Mouse (Mus musculus): Measurements from ENCODE around the gene Rtn4r. TPM values are rescaled to one million over a fixed set of nuclear protein-coding genes. Genes with fewer than 3 reads are reported as not detected.

The Rtn4r gene
- polyA plus RNA-seq, 1 experiment from 2014 or later = 3.2 TPM

DNA sequence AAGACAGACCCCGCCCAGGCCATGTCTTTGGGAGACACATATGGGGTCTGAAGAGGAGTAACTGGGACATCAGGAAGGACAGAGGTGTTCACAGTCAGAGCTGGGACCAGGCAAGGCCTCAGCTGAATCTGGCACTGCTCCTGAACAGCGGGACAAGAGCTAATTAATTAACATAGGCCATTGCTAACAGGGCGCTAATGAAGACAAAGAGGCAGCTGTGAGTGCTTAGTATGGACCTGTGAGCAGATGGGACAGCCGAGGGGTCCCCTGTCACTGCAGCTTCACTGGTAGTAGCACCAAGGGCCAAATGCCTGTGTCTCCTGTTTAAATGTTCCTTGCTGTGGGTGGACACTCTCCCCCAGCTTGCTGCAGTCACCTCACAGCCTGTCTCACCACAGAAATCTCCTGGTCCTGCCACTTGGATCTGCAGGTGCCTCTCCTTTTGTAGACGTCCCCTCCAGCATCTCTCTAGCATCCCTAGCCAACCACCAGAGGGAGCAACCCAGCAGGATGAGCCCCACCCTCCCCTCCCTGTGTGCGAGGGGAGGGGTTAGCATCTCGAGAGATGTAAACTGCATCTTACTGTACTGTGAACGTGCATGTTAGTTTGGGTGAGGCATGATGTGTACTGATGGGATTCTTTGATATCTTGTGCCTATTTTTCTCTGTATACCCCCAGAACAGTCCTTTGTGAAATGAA is 8.3 kb upstream of the Rtn4r start:
- Histone ChIP-seq H3K36me3 (ENCODE audit: control insufficient read depth, insufficient read depth, low read length) (no peaks in the 10 kb centered on the region), H3K27me3 (ENCODE audit: control insufficient read depth, insufficient read depth, low read length) (no peaks in the 10 kb centered on the region), H3K9ac (ENCODE audit: low read length) (no peak overlapping the region), H3K27ac (ENCODE audit: low read depth, low read length) (0 out of 2 replicates have a peak overlapping the region, but pooled peaks have one; percentile 10), H3K4me3 (ENCODE audit: low read depth, low read length) (no peak overlapping the region), H3K9me3 (ENCODE audit: control insufficient read depth, low read length) (no peaks in the 10 kb centered on the region), H3K4me1 (replicated peaks; ENCODE audit: control insufficient read depth, insufficient read depth, low read length) (0 out of 2 replicates have a peak, but pooled peaks cover 4% of the 10 kb centered on the region), H3K4me2 (ENCODE audit: low read depth, low read length, severe bottlenecking) (0 out of 2 replicates have a peak overlapping the region, but pooled peaks have one; percentile 8)
- ATAC-seq (replicated peaks; ENCODE audit: low FRiP score) (peak; percentile 79), DNase-seq (ENCODE audit: low spot score) (peak; percentile 78)
- WGBS = 27% methylated on average over 8 of the region's 8 CpGs

DNA sequence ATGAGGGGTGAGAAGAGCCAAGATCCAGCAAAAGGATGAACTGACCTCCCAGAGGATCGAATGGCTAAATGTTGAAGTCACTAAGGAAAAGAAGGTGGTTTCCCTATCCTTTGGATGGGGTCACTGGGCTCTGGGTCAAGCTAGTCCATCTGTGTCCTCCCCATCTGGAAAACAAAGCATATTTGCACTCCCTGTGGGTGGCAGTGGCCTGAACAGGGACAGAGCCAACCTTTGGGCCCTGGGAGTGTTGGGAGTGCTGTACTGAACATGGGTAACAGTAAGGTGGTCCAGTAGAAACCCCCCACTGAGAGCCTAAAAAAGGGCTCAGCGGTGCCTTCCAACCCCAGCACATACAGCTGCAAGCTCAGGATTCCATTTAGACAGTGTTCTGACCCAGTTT is 4.7 kb upstream of the Rtn4r start:
- no peak overlapping the region for H3K27ac ChIP-seq (ENCODE audit: low read depth, low read length)
- no peak for ATAC-seq (replicated peaks; ENCODE audit: low FRiP score)
- H3K9ac ChIP-seq (ENCODE audit: low read length) = no peak overlapping the region
- no peak overlapping the region for H3K4me2 ChIP-seq (ENCODE audit: low read depth, low read length, severe bottlenecking)
- H3K9me3 ChIP-seq (ENCODE audit: control insufficient read depth, low read length) = no peaks in the 10 kb centered on the region
- no peak for DNase-seq (ENCODE audit: low spot score)
- WGBS = 83% methylated on average over 2 of the region's 2 CpGs
- H3K4me1 ChIP-seq (replicated peaks; ENCODE audit: control insufficient read depth, insufficient read depth, low read length) = 0 out of 2 replicates have a peak, but pooled peaks cover 5% of the 10 kb centered on the region
- H3K27me3 ChIP-seq (ENCODE audit: control insufficient read depth, insufficient read depth, low read length) = peaks cover 12% of the 10 kb centered on the region; the same call in 1 of the 2 replicates
- no peak overlapping the region for H3K4me3 ChIP-seq (ENCODE audit: low read depth, low read length)
- no peaks in the 10 kb centered on the region for H3K36me3 ChIP-seq (ENCODE audit: control insufficient read depth, insufficient read depth, low read length)

DNA sequence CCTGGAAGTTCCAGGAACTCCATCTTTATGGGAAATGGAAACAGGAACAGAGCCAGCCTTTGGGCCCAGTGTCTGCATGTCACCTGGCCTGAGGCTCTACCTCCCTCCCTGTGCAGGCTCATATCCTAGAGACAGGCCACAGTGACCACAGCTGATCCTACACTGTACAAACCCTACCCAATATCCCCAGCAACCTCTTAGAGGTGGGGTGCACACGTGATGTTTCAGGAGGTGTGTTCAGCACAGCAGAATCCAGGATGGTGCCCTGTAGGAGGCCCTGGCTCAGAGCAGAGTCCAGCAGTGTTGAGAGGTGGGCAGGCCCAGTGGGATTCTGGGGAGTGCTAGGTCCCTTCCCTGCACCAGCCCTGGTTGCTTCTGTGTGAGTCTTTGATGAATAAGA is 4.0 kb upstream of the Rtn4r start:
- no peak overlapping the region for H3K4me3 ChIP-seq (ENCODE audit: low read depth, low read length)
- H3K27ac ChIP-seq (ENCODE audit: low read depth, low read length) = no peak overlapping the region
- H3K9me3 ChIP-seq (ENCODE audit: control insufficient read depth, low read length) = no peaks in the 10 kb centered on the region
- peaks cover 18% of the 10 kb centered on the region for H3K27me3 ChIP-seq (ENCODE audit: control insufficient read depth, insufficient read depth, low read length)
- no peak for DNase-seq (ENCODE audit: low spot score)
- ATAC-seq (replicated peaks; ENCODE audit: low FRiP score) = no peak
- H3K9ac ChIP-seq (ENCODE audit: low read length) = no peak overlapping the region
- H3K4me1 ChIP-seq (replicated peaks; ENCODE audit: control insufficient read depth, insufficient read depth, low read length) = 0 out of 2 replicates have a peak, but pooled peaks cover 5% of the 10 kb centered on the region
- H3K4me2 ChIP-seq (ENCODE audit: low read depth, low read length, severe bottlenecking) = no peak overlapping the region
- no peaks in the 10 kb centered on the region for H3K36me3 ChIP-seq (ENCODE audit: control insufficient read depth, insufficient read depth, low read length)
- WGBS = 63% methylated on average over 1 of the region's 1 CpGs

DNA sequence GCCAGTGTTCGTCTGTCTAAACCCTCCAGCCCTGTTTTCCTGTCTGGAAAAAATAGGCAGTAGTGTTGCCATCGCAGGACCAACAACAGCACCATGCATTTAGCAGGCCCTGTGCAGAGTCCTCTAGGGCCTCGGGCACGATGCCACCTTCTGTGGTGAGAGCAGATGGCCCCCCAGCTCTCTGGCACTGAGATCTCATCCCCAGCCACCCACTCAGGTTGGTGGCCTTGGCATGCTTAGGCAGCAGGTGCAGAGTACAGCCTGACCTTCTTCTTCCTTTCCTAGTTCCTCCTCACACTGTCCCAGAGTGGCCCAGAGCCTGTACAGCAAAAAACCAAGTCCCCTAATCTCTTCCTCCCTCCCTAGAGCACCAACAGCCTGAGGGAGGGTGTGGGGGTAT is 3.4 kb upstream of the Rtn4r start:
- Histone ChIP-seq H3K27me3 (ENCODE audit: control insufficient read depth, insufficient read depth, low read length) (peaks cover 22% of the 10 kb centered on the region), H3K4me3 (ENCODE audit: low read depth, low read length) (no peak overlapping the region), H3K4me2 (ENCODE audit: low read depth, low read length, severe bottlenecking) (no peak overlapping the region), H3K9ac (ENCODE audit: low read length) (no peak overlapping the region), H3K36me3 (ENCODE audit: control insufficient read depth, insufficient read depth, low read length) (no peaks in the 10 kb centered on the region), H3K27ac (ENCODE audit: low read depth, low read length) (no peak overlapping the region), H3K4me1 (replicated peaks; ENCODE audit: control insufficient read depth, insufficient read depth, low read length) (0 out of 2 replicates have a peak, but pooled peaks cover 5% of the 10 kb centered on the region), H3K9me3 (ENCODE audit: control insufficient read depth, low read length) (no peaks in the 10 kb centered on the region)
- 78% methylated on average over 4 of the region's 4 CpGs for WGBS
- ATAC-seq (replicated peaks; ENCODE audit: low FRiP score) (no peak), DNase-seq (ENCODE audit: low spot score) (no peak)

DNA sequence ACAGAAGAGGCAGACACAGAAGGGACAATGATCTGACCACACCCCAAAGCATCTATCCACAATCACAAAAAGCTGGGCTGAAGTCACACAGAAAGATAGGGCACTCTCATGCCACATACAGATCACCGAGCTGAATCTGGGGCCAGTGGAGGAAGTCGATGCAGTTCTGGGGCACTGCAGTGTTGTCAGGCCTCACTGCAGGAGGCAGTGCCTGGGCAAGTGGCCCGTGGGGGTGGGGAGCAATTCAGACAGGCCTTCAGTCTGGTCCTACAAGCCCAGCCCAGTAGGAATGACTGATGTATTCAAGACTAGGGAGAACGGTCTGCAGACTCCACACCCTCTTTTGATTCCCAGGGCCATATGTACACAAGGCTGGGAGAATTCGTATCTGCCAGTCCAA is 2.8 kb upstream of the Rtn4r start:
- no peak for ATAC-seq (replicated peaks; ENCODE audit: low FRiP score)
- 0 out of 2 replicates have a peak, but pooled peaks cover 1% of the 10 kb centered on the region for H3K4me1 ChIP-seq (replicated peaks; ENCODE audit: control insufficient read depth, insufficient read depth, low read length)
- no peak overlapping the region for H3K27ac ChIP-seq (ENCODE audit: low read depth, low read length)
- WGBS = 47% methylated on average over 5 of the region's 5 CpGs
- DNase-seq (ENCODE audit: low spot score) = no peak
- no peaks in the 10 kb centered on the region for H3K9me3 ChIP-seq (ENCODE audit: control insufficient read depth, low read length)
- H3K36me3 ChIP-seq (ENCODE audit: control insufficient read depth, insufficient read depth, low read length) = no peaks in the 10 kb centered on the region
- no peak overlapping the region for H3K4me3 ChIP-seq (ENCODE audit: low read depth, low read length)
- H3K27me3 ChIP-seq (ENCODE audit: control insufficient read depth, insufficient read depth, low read length) = peaks cover 28% of the 10 kb centered on the region
- H3K4me2 ChIP-seq (ENCODE audit: low read depth, low read length, severe bottlenecking) = no peak overlapping the region
- H3K9ac ChIP-seq (ENCODE audit: low read length) = no peak overlapping the region

DNA sequence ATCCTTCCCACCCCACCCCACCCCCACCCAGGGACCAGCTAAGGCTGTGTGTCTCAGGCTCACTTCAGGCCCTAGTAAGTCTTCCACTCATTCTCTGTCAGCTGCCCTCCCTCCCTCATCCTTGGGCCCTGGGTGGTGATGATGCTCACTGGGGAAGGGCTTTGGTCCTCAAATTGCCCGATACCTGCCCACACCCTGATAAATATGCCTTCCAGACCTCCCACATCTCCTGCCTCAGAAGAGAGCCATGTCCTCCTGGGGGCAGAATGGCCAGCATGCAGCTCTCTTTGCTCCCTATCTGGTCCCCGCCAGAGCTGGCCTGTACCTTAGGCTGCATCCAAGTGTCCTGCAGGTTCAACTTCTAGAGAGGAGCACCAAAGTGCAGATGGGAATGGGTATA is 2.3 kb upstream of the Rtn4r start:
- DNase-seq (ENCODE audit: low spot score) (no peak), ATAC-seq (replicated peaks; ENCODE audit: low FRiP score) (no peak)
- peaks cover 28% of the 10 kb centered on the region for H3K27me3 ChIP-seq (ENCODE audit: control insufficient read depth, insufficient read depth, low read length)
- no peak overlapping the region for H3K4me2 ChIP-seq (ENCODE audit: low read depth, low read length, severe bottlenecking)
- no peak overlapping the region for H3K4me3 ChIP-seq (ENCODE audit: low read depth, low read length)
- 0 out of 2 replicates have a peak, but pooled peaks cover 1% of the 10 kb centered on the region for H3K4me1 ChIP-seq (replicated peaks; ENCODE audit: control insufficient read depth, insufficient read depth, low read length)
- WGBS = 78% methylated on average over 2 of the region's 2 CpGs
- no peak overlapping the region for H3K27ac ChIP-seq (ENCODE audit: low read depth, low read length)
- H3K9ac ChIP-seq (ENCODE audit: low read length) = no peak overlapping the region
- no peaks in the 10 kb centered on the region for H3K9me3 ChIP-seq (ENCODE audit: control insufficient read depth, low read length)
- H3K36me3 ChIP-seq (ENCODE audit: control insufficient read depth, insufficient read depth, low read length) = no peaks in the 10 kb centered on the region

DNA sequence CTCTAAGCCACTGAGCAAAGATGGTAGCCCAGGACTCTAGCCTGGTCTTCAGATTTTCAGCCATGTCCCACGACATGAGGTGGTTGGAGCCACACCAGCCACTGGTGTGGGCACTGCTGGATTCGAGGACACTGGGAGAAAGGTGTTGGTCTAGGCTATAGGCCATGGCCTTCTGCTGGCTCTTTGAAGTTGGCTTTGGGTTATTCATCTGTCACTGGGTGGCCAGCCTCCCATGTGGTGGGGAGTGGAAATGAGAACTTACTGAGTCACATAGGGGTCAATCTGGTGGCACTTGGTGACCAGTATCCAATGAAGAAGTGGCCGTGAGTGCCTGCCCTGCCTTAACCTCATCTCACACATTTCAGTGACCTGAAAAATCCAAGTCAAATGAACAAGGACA is 1.2 kb upstream of the Rtn4r start:
- Histone ChIP-seq H3K4me1 (replicated peaks; ENCODE audit: control insufficient read depth, insufficient read depth, low read length) (0 out of 2 replicates have a peak, but pooled peaks cover 1% of the 10 kb centered on the region), H3K36me3 (ENCODE audit: control insufficient read depth, insufficient read depth, low read length) (no peaks in the 10 kb centered on the region), H3K4me3 (ENCODE audit: low read depth, low read length) (no peak overlapping the region), H3K27ac (ENCODE audit: low read depth, low read length) (no peak overlapping the region), H3K9me3 (ENCODE audit: control insufficient read depth, low read length) (no peaks in the 10 kb centered on the region), H3K27me3 (ENCODE audit: control insufficient read depth, insufficient read depth, low read length) (peaks cover 28% of the 10 kb centered on the region), H3K9ac (ENCODE audit: low read length) (no peak overlapping the region), H3K4me2 (ENCODE audit: low read depth, low read length, severe bottlenecking) (no peak overlapping the region)
- 80% methylated on average over 3 of the region's 3 CpGs for WGBS
- ATAC-seq (replicated peaks; ENCODE audit: low FRiP score) (no peak), DNase-seq (ENCODE audit: low spot score) (no peak)

DNA sequence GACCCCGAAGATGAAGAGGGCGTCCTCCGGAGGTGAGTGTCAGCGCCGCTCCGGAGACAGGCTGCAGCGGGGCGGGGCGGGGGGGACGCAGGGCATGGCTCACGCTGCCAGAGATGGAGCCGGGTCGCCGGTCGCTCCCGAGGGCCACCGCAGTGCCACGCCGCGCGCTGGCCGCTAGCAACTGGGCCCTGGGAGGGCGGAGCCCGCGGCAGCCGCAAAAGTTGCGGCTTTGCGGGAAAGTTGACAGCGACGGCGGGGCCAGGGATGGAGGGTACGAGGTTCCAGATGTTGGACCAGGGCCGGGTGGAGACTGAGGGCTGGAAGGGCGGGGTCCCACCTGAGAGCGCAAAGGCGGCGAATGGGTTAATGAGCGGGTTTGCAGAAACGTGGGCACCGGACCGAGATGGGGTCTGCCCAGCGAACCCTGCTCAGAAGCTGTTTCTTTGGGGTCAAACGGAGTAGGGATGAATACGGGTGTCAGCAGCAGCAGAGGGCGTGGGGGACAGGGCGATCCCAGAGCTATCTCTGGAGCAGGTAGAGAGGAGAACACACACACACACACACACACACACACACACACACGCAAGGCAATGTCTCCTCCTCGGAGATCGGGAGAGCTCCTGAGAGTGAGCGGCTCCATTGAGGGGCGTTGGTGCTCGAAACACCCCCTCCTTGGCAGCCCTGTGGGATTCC is 575 bp downstream of the Rtn4r start:
- peak; percentile 69 for DNase-seq (ENCODE audit: low spot score)

More for the DNA sequence above, 575 bp downstream of the Rtn4r start:
- H3K27ac ChIP-seq (ENCODE audit: low read depth, low read length) = no peak overlapping the region
- H3K27me3 ChIP-seq (ENCODE audit: control insufficient read depth, insufficient read depth, low read length) = peaks cover 28% of the 10 kb centered on the region
- ATAC-seq (replicated peaks; ENCODE audit: low FRiP score) = peak; percentile 54
- peak overlapping the region; percentile 97 for H3K4me2 ChIP-seq (ENCODE audit: low read depth, low read length, severe bottlenecking)
- H3K9ac ChIP-seq (ENCODE audit: low read length) = peak overlapping the region; percentile 71
- peak overlapping the region; percentile 68 for H3K4me3 ChIP-seq (ENCODE audit: low read depth, low read length)
- no peaks in the 10 kb centered on the region for H3K9me3 ChIP-seq (ENCODE audit: control insufficient read depth, low read length)
- no peaks in the 10 kb centered on the region for H3K36me3 ChIP-seq (ENCODE audit: control insufficient read depth, insufficient read depth, low read length)
- 1% methylated on average over 51 of the region's 52 CpGs for WGBS
- H3K4me1 ChIP-seq (replicated peaks; ENCODE audit: control insufficient read depth, insufficient read depth, low read length) = 0 out of 2 replicates have a peak, but pooled peaks cover 1% of the 10 kb centered on the region
